Mouse (Mus musculus) cerebellum, adult 2 months (tissue): ENCODE results near the gene Dok7.

ENCODE experiments used
- CTCF ChIP-seq: fragments of 200-500 bp; IDR thresholded peaks from 2 replicates; pipeline ENCODE4 v1.5.1; 2011; ENCODE audit warnings: low read depth, mild to moderate bottlenecking, control low read depth, low read length, moderate library complexity, borderline replicate concordance; ENCODE audit not compliant: insufficient read depth
- POLR2A ChIP-seq: fragments of 200-500 bp; IDR thresholded peaks from 2 replicates; pipeline ENCODE4 v1.6.1; 2011; ENCODE audit warnings: low read length, control low read depth, borderline replicate concordance; ENCODE audit not compliant: insufficient read depth

DNA sequence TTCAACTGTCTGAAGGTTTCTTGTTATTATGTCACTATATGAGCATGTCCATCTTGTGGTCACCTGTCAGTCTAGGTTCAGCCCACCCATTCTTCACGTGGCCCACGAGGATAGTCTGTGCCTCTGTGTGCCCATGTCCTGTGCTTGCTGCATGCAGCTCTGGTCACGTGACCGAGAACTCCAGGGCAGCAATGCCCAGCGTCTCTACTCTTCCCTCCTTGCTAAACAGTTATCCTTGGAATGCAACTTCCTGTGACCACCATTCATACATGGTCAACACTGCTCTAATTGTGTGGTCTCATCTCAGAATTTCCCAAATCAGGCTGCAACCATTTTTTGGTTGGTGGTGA is 33.0 kb downstream of the Dok7 start:
- TF ChIP-seq CTCF (no peak), POLR2A (no peak)
